Comparison of ENCODE assay signal across 16 mouse cellular contexts in the genomic region with DNA sequence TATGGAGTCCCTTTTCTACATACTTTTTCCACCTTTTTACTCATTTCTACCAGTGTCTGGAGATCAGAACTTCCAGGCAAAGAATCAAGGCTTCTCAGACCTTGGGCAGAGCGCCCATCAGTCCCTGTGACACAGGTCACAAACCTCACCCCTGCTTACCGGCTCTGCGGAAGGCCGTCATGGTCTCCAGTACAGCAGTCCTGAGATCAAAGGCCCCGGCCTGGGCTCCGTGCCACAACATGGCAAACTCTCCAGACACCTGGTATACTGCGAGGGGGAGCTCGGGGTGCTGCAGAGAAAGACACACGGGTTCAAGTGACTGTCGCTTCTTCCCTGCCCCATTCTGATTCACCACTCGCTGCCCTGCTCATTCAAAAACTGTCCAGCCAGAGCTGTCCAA. TPM values are rescaled to one million over a fixed set of nuclear protein-coding genes. Genes with fewer than 3 reads are reported as not detected.
DNase-seq lines count a peak whose midpoint lies in the region; ATAC-seq and TF ChIP-seq lines count a peak whose summit lies in the region.
"Had no signal": no experiment of that assay in that cellular context is flagged by ENCODE, and none has a peak within 500 bp of the region (broad histone marks: within the 10 kb centered on the region; RNA-seq: fewer than 3 reads in every experiment).

No protein-coding gene starts in this region.

- H3K4me1 ChIP-seq in hindbrain, embryonic 16.5 days (ENCODE audit: control insufficient read depth, insufficient read depth, low read depth, low read length), result no peaks in the 10 kb centered on the region
- no peaks in the 10 kb centered on the region for H3K4me1 ChIP-seq in hindbrain, embryonic 12.5 days
- H3K4me1 ChIP-seq in kidney, adult 2 months (ENCODE audit: control insufficient read depth, insufficient read depth, low read length), result peaks cover 16% of the 10 kb centered on the region
- H3K4me1 ChIP-seq in liver, embryonic 15.5 days (replicated peaks), result peaks cover 90% of the 10 kb centered on the region
- H3K4me1 ChIP-seq in forebrain, embryonic 15.5 days, result no peaks in the 10 kb centered on the region
- H3K4me1 ChIP-seq: neural tube, embryonic 15.5 days had no signal

- H3K36me3 ChIP-seq in hindbrain, embryonic 16.5 days (ENCODE audit: control insufficient read depth, insufficient read depth, low read length), result peaks cover 33% of the 10 kb centered on the region
- H3K36me3 ChIP-seq in hindbrain, embryonic 12.5 days, result peaks cover 63% of the 10 kb centered on the region
- H3K36me3 ChIP-seq in kidney, adult 2 months (ENCODE audit: control insufficient read depth, insufficient read depth, low read length), result peaks cover 2% of the 10 kb centered on the region; the same call in 1 of the 2 replicates
- H3K36me3 ChIP-seq in liver, embryonic 15.5 days (replicated peaks), result peaks cover 79% of the 10 kb centered on the region
- peaks cover 56% of the 10 kb centered on the region for H3K36me3 ChIP-seq in forebrain, embryonic 15.5 days

- H3K4me3 ChIP-seq in hindbrain, embryonic 16.5 days (ENCODE audit: low read length), result no peak overlapping the region
- no peak overlapping the region for H3K4me3 ChIP-seq in hindbrain, embryonic 12.5 days
- H3K4me3 ChIP-seq in kidney, adult 2 months (ENCODE audit: insufficient read depth, low read depth, low read length), result no peak overlapping the region
- H3K4me3 ChIP-seq in liver, embryonic 15.5 days (replicated peaks), result no peak overlapping the region
- no peak overlapping the region for H3K4me3 ChIP-seq in forebrain, embryonic 15.5 days
- H3K4me3 ChIP-seq: neural tube, embryonic 15.5 days had no signal

- no peak for TF ChIP-seq CTCF in kidney, adult 2 months (conservative IDR thresholded peaks at IDR 0.05; ENCODE audit: insufficient read depth, insufficient read length, low read depth, low read length)

- no peak overlapping the region for H3K27ac ChIP-seq in hindbrain, embryonic 16.5 days (ENCODE audit: low read depth, low read length)
- H3K27ac ChIP-seq in hindbrain, embryonic 12.5 days, result no peak overlapping the region
- no peak overlapping the region for H3K27ac ChIP-seq in kidney, adult 2 months (ENCODE audit: insufficient read depth, low read depth, low read length)
- H3K27ac ChIP-seq in liver, embryonic 15.5 days (replicated peaks), result peak overlapping the region; percentile 65
- no peak overlapping the region for H3K27ac ChIP-seq in forebrain, embryonic 15.5 days (replicated peaks)
- H3K27ac ChIP-seq: neural tube, embryonic 15.5 days had no signal

- WGBS in hindbrain, embryonic 16.5 days, result 89% methylated on average over 11 of the region's 11 CpGs
- 91% methylated on average over 11 of the region's 11 CpGs for WGBS in hindbrain, embryonic 12.5 days
- 44% methylated on average over 11 of the region's 11 CpGs for WGBS in kidney, adult 2 months
- WGBS in liver, embryonic 15.5 days (ENCODE audit: insufficient replicate concordance), result 91% methylated on average over 11 of the region's 11 CpGs
- 87% methylated on average over 11 of the region's 11 CpGs for WGBS in forebrain, embryonic 15.5 days

- 0 out of 2 replicates have a peak overlapping the region, but pooled peaks have one; percentile 17 for H3K9ac ChIP-seq in hindbrain, embryonic 16.5 days (ENCODE audit: low read depth, low read length)
- H3K9ac ChIP-seq in hindbrain, embryonic 12.5 days, result no peak overlapping the region
- no peak overlapping the region for H3K9ac ChIP-seq in liver, embryonic 15.5 days
- H3K9ac ChIP-seq in forebrain, embryonic 15.5 days (replicated peaks), result no peak overlapping the region
- H3K9ac ChIP-seq: lung, embryonic 14.5 days; neural tube, embryonic 15.5 days had no signal

- no peak for TF ChIP-seq POLR2A in kidney, adult 2 months (IDR thresholded peaks at IDR 0.05; ENCODE audit: low read depth, low read length)

- no peaks in the 10 kb centered on the region for H3K9me3 ChIP-seq in hindbrain, embryonic 16.5 days (ENCODE audit: control insufficient read depth, low read length)
- H3K9me3 ChIP-seq in hindbrain, embryonic 12.5 days (replicated peaks), result no peaks in the 10 kb centered on the region
- H3K9me3 ChIP-seq in liver, embryonic 15.5 days (replicated peaks), result no peaks in the 10 kb centered on the region
- H3K9me3 ChIP-seq in forebrain, embryonic 15.5 days, result no peaks in the 10 kb centered on the region
- H3K9me3 ChIP-seq: neural tube, embryonic 15.5 days had no signal

- ATAC-seq in hindbrain, embryonic 16.5 days, result no peak
- ATAC-seq in hindbrain, embryonic 12.5 days (ENCODE audit: low FRiP score), result no peak
- ATAC-seq in liver, embryonic 15.5 days (ENCODE audit: insufficient read depth), result no peak
- ATAC-seq in forebrain, embryonic 15.5 days (replicated peaks), result no peak
- ATAC-seq: forebrain, embryonic 14.5 days; intestine, embryonic 16.5 days had no signal

- no peak overlapping the region for H3K4me2 ChIP-seq in hindbrain, embryonic 16.5 days (ENCODE audit: low read length)
- H3K4me2 ChIP-seq in hindbrain, embryonic 12.5 days (replicated peaks), result no peak overlapping the region
- no peak overlapping the region; the same call in 1 of the 2 replicates for H3K4me2 ChIP-seq in liver, embryonic 15.5 days
- H3K4me2 ChIP-seq in forebrain, embryonic 15.5 days (replicated peaks), result no peak overlapping the region
- H3K4me2 ChIP-seq: lung, embryonic 14.5 days; neural tube, embryonic 15.5 days had no signal

- peak; percentile 70 to 80 for DNase-seq in adrenal gland, adult 18-20 months (ENCODE audit: low spot score in 2 of 2)
- DNase-seq in kidney, adult 2 months, result peak; percentile 93
- no peak for DNase-seq in T-cell, adult 2 months (ENCODE audit: low spot score)
- DNase-seq in layer of hippocampus, adult 18-20 months (ENCODE audit: low spot score in 2 of 2), result no peak
- DNase-seq: gastrocnemius, postnatal 25 days; layer of hippocampus, postnatal 36 days; left cerebral cortex, postnatal 4 days; lung, embryonic 14.5 days had no signal

- no peaks in the 10 kb centered on the region for H3K27me3 ChIP-seq in hindbrain, embryonic 16.5 days (replicated peaks; ENCODE audit: control insufficient read depth, insufficient read depth, low read length)
- H3K27me3 ChIP-seq in hindbrain, embryonic 12.5 days, result no peaks in the 10 kb centered on the region
- H3K27me3 ChIP-seq in kidney, adult 2 months (replicated peaks; ENCODE audit: control insufficient read depth, insufficient read depth, low read length), result no peaks in the 10 kb centered on the region
- no peaks in the 10 kb centered on the region for H3K27me3 ChIP-seq in liver, embryonic 15.5 days
- no peaks in the 10 kb centered on the region for H3K27me3 ChIP-seq in forebrain, embryonic 15.5 days
- H3K27me3 ChIP-seq: neural tube, embryonic 15.5 days had no signal

RNA-seq across cellular contexts. Expression of a gene that starts 6.7 kb away (rescaled TPM):
- 11.2 and 11.5 TPM in 2 replicates for polyA plus RNA-seq in hindbrain, embryonic 16.5 days (2015; fragmentation: Nextera tagmentation; extraction: Ambion mirVana)
- polyA plus RNA-seq in hindbrain, embryonic 12.5 days (2016; fragmentation: Nextera tagmentation; extraction: Ambion mirVana), result 11.8 and 12.7 TPM in 2 replicates
- total RNA-seq in adrenal gland, adult 18-20 months (2021), result 10 to 100 TPM in 1 of 2 experiments, 1 to 10 TPM in 1; 9.8 to 21.4 TPM
- 23.7 and 24.0 TPM in 2 replicates for polyA plus RNA-seq in kidney, adult 2 months (2012; rRNA removed)
- 7.8 and 9.6 TPM in 2 replicates for polyA plus RNA-seq in liver, embryonic 15.5 days (2015; fragmentation: Nextera tagmentation; extraction: Ambion mirVana)
- total RNA-seq in layer of hippocampus, adult 18-20 months (2021), result 10 to 100 TPM in 1 of 2 experiments, 1 to 10 TPM in 1; 9.3 to 11.1 TPM
- 10.8 TPM in 2 replicates for polyA plus RNA-seq in forebrain, embryonic 15.5 days (2015; fragmentation: Nextera tagmentation; extraction: Ambion mirVana)
- total RNA-seq: megakaryocyte, adult 5-6 weeks had no signal

RNA-seq across cellular contexts. Expression of a gene that starts 9.8 kb away (rescaled TPM):
- 72.2 and 75.6 TPM in 2 replicates for polyA plus RNA-seq in hindbrain, embryonic 16.5 days (2015; fragmentation: Nextera tagmentation; extraction: Ambion mirVana)
- polyA plus RNA-seq in hindbrain, embryonic 12.5 days (2016; fragmentation: Nextera tagmentation; extraction: Ambion mirVana), result 58.8 and 64.3 TPM in 2 replicates
- total RNA-seq in adrenal gland, adult 18-20 months (2021), result 100 to 1,000 TPM in 1 of 2 experiments, 10 to 100 TPM in 1; 92.6 to 112 TPM
- polyA plus RNA-seq in kidney, adult 2 months (2012; rRNA removed), result 194 and 206 TPM in 2 replicates
- 582 and 589 TPM in 2 replicates for polyA plus RNA-seq in liver, embryonic 15.5 days (2015; fragmentation: Nextera tagmentation; extraction: Ambion mirVana)
- 10 to 100 TPM; 31.5 to 33.7 TPM for total RNA-seq in layer of hippocampus, adult 18-20 months (2021)
- 63.3 and 64.3 TPM in 2 replicates for polyA plus RNA-seq in forebrain, embryonic 15.5 days (2015; fragmentation: Nextera tagmentation; extraction: Ambion mirVana)

RNA-seq across cellular contexts. Expression of a gene that starts 14.9 kb away (rescaled TPM):
- polyA plus RNA-seq in hindbrain, embryonic 16.5 days (2015; fragmentation: Nextera tagmentation; extraction: Ambion mirVana), result 61.8 and 62.3 TPM in 2 replicates
- polyA plus RNA-seq in hindbrain, embryonic 12.5 days (2016; fragmentation: Nextera tagmentation; extraction: Ambion mirVana), result 80.2 and 84.7 TPM in 2 replicates
- 10 to 100 TPM; 43.7 to 52.1 TPM for total RNA-seq in adrenal gland, adult 18-20 months (2021)
- polyA plus RNA-seq in kidney, adult 2 months (2012; rRNA removed), result 15.6 and 19.7 TPM in 2 replicates
- 51.3 and 52.9 TPM in 2 replicates for polyA plus RNA-seq in liver, embryonic 15.5 days (2015; fragmentation: Nextera tagmentation; extraction: Ambion mirVana)
- 10 to 100 TPM; 26.4 to 26.9 TPM for total RNA-seq in layer of hippocampus, adult 18-20 months (2021)
- polyA plus RNA-seq in forebrain, embryonic 15.5 days (2015; fragmentation: Nextera tagmentation; extraction: Ambion mirVana), result 83.9 and 88.4 TPM in 2 replicates

RNA-seq across cellular contexts. Expression of a gene that starts 15.2 kb away (rescaled TPM):
- 0.53 and 0.71 TPM in 2 replicates for polyA plus RNA-seq in hindbrain, embryonic 16.5 days (2015; fragmentation: Nextera tagmentation; extraction: Ambion mirVana)
- polyA plus RNA-seq in hindbrain, embryonic 12.5 days (2016; fragmentation: Nextera tagmentation; extraction: Ambion mirVana), result 0.84 and 1.2 TPM in 2 replicates
- total RNA-seq in adrenal gland, adult 18-20 months (2021), result under 1 TPM; 0.27 to 0.29 TPM
- 0.17 and 0.20 TPM in 2 replicates for polyA plus RNA-seq in kidney, adult 2 months (2012; rRNA removed)
- polyA plus RNA-seq in liver, embryonic 15.5 days (2015; fragmentation: Nextera tagmentation; extraction: Ambion mirVana), result 0.06 and 0.15 TPM in 2 replicates
- under 1 TPM; 0.52 to 0.53 TPM for total RNA-seq in layer of hippocampus, adult 18-20 months (2021)
- polyA plus RNA-seq in forebrain, embryonic 15.5 days (2015; fragmentation: Nextera tagmentation; extraction: Ambion mirVana), result 0.60 and 0.79 TPM in 2 replicates

RNA-seq across cellular contexts. Expression of a gene that starts 30.1 kb away (rescaled TPM):
- 0.63 and 0.80 TPM in 2 replicates for polyA plus RNA-seq in hindbrain, embryonic 16.5 days (2015; fragmentation: Nextera tagmentation; extraction: Ambion mirVana)
- polyA plus RNA-seq in hindbrain, embryonic 12.5 days (2016; fragmentation: Nextera tagmentation; extraction: Ambion mirVana), result 1.2 and 1.7 TPM in 2 replicates
- total RNA-seq in adrenal gland, adult 18-20 months (2021), result 1 to 10 TPM; 3.7 to 9.6 TPM
- polyA plus RNA-seq in kidney, adult 2 months (2012; rRNA removed), result 51.1 and 52.4 TPM in 2 replicates
- polyA plus RNA-seq in liver, embryonic 15.5 days (2015; fragmentation: Nextera tagmentation; extraction: Ambion mirVana), result 0.22 and 0.32 TPM in 2 replicates
- total RNA-seq in layer of hippocampus, adult 18-20 months (2021), result under 1 TPM; 0.25 to 0.72 TPM
- polyA plus RNA-seq in forebrain, embryonic 15.5 days (2015; fragmentation: Nextera tagmentation; extraction: Ambion mirVana), result 0.78 and 0.85 TPM in 2 replicates

Comparison
In these comparisons a context has a peak if more than half of its experiments do, and no peak if none do; other contexts are left out.
1. DNase-seq: peak in adrenal gland, adult 18-20 months (2 of 2) and kidney, adult 2 months (single experiment); none in T-cell, adult 2 months (single experiment) and layer of hippocampus, adult 18-20 months (0 of 2).